Mouse (Mus musculus): ENCODE data around the gene Timm10.
"Not testable (repeated sequence)": the region's sequence is repeated elsewhere in the genome, so short reads cannot be mapped to it uniquely, and the experiment has no call there.

Gene Timm10

GRCm38 (mm10) chr2:84826488-84827282 lies at the start of gene Timm10:
Gene Timm10 (plus strand): TSS chr2:84826997.
- DNase-seq (ENCODE audit: inconsistent age in 2 of 2, low spot score in 1 of 2) = peak; percentile 90 to 96

GRCm38 (mm10) chr2:84777706-84778105 lies 49.1 kb upstream of the Timm10 start:
- no peak for DNase-seq (ENCODE audit: inconsistent age in 2 of 2, low spot score in 1 of 2)

GRCm38 (mm10) chr2:84779210-84779609 lies 47.6 kb upstream of the Timm10 start:
- no peak for DNase-seq (ENCODE audit: inconsistent age in 2 of 2, low spot score in 1 of 2)

- DNase-seq (ENCODE audit: inconsistent age in 2 of 2, low spot score in 1 of 2) = no peak
Observed at GRCm38 (mm10) chr2:84783315-84783714, 43.5 kb upstream of the Timm10 start.

GRCm38 (mm10) chr2:84783840-84784566 lies 42.8 kb upstream of the Timm10 start:
- no peak for DNase-seq (ENCODE audit: inconsistent age in 2 of 2, low spot score in 1 of 2)

GRCm38 (mm10) chr2:84788316-84788715 lies 38.5 kb upstream of the Timm10 start:
- no peak for DNase-seq (ENCODE audit: inconsistent age in 2 of 2, low spot score in 1 of 2)

GRCm38 (mm10) chr2:84790418-84790817 lies 36.4 kb upstream of the Timm10 start:
- no peak for DNase-seq (ENCODE audit: inconsistent age in 2 of 2, low spot score in 1 of 2)

- DNase-seq (ENCODE audit: inconsistent age in 2 of 2, low spot score in 1 of 2) = peak in 1 of 2 experiments; percentile 59
Observed at GRCm38 (mm10) chr2:84792516-84792915, 34.3 kb upstream of the Timm10 start.

- DNase-seq (ENCODE audit: inconsistent age in 2 of 2, low spot score in 1 of 2) = no peak
Observed at GRCm38 (mm10) chr2:84793154-84793553, 33.6 kb upstream of the Timm10 start.

- DNase-seq (ENCODE audit: inconsistent age in 2 of 2, low spot score in 1 of 2) = no peak
Observed at GRCm38 (mm10) chr2:84793871-84794270, 32.9 kb upstream of the Timm10 start.

GRCm38 (mm10) chr2:84797833-84798492 lies 28.8 kb upstream of the Timm10 start:
- DNase-seq (ENCODE audit: inconsistent age in 2 of 2, low spot score in 1 of 2) = peak; percentile 77 to 92

GRCm38 (mm10) chr2:84798493-84798921 lies 28.3 kb upstream of the Timm10 start, which contains the start of gene Ube2l6:
Gene Ube2l6 (plus strand): TSS chr2:84798828.
- peak; percentile 78 to 91 for DNase-seq (ENCODE audit: inconsistent age in 2 of 2, low spot score in 1 of 2)

GRCm38 (mm10) chr2:84799041-84799561 lies 27.7 kb upstream of the Timm10 start:
- DNase-seq (ENCODE audit: inconsistent age in 2 of 2, low spot score in 1 of 2) = peak; percentile 70 to 93

- peak in 1 of 2 experiments; percentile 39 for DNase-seq (ENCODE audit: inconsistent age in 2 of 2, low spot score in 1 of 2)
Observed at GRCm38 (mm10) chr2:84800304-84800703, 26.5 kb upstream of the Timm10 start.

- not testable (repeated sequence) for DNase-seq (ENCODE audit: inconsistent age in 2 of 2, low spot score in 1 of 2)
Observed at GRCm38 (mm10) chr2:84801223-84801622, 25.6 kb upstream of the Timm10 start.

GRCm38 (mm10) chr2:84803963-84804362 lies 22.8 kb upstream of the Timm10 start:
- DNase-seq (ENCODE audit: inconsistent age in 2 of 2, low spot score in 1 of 2) = no peak

- no peak for DNase-seq (ENCODE audit: inconsistent age in 2 of 2, low spot score in 1 of 2)
Observed at GRCm38 (mm10) chr2:84806546-84806945, 20.3 kb upstream of the Timm10 start.

GRCm38 (mm10) chr2:84809330-84809729 lies 17.5 kb upstream of the Timm10 start:
- no peak for DNase-seq (ENCODE audit: inconsistent age in 2 of 2, low spot score in 1 of 2)

- DNase-seq (ENCODE audit: inconsistent age in 2 of 2, low spot score in 1 of 2) = no peak
Observed at GRCm38 (mm10) chr2:84810526-84810885, 16.3 kb upstream of the Timm10 start.

GRCm38 (mm10) chr2:84810886-84811577 lies 15.8 kb upstream of the Timm10 start:
- peak; percentile 82 to 95 for DNase-seq (ENCODE audit: inconsistent age in 2 of 2, low spot score in 1 of 2)

GRCm38 (mm10) chr2:84811880-84812279 lies 14.9 kb upstream of the Timm10 start:
- no peak for DNase-seq (ENCODE audit: inconsistent age in 2 of 2, low spot score in 1 of 2)

All from adrenal gland, adult (tissue).